Mouse (Mus musculus) C2C12 (cell line): ENCODE measurements around the gene Tmem131.

ENCODE experiments used
- CEBPB ChIP-seq: IDR thresholded peaks from one replicate; pipeline ENCODE4 v1.6.1; 2011; ENCODE audit warnings: low read depth, mild to moderate bottlenecking, control low read depth, moderate library complexity
- CTCF ChIP-seq: IDR thresholded peaks from one replicate; pipeline ENCODE4 v1.5.1; 2011; ENCODE audit not compliant: control insufficient read depth, insufficient read depth, insufficient read length
- MAX ChIP-seq: IDR thresholded peaks from one replicate; pipeline ENCODE4 v1.6.1; 2011; ENCODE audit warnings: mild to moderate bottlenecking, control low read depth
- MYOG ChIP-seq: IDR thresholded peaks from one replicate; pipeline ENCODE4 v1.6.1; 2011; ENCODE audit not compliant: control insufficient read depth, insufficient read length; ENCODE audit errors: extremely low read depth
- USF1 ChIP-seq: IDR thresholded peaks from one replicate; pipeline ENCODE4 v1.6.1; 2011; ENCODE audit warnings: low read depth, mild to moderate bottlenecking, control low read depth, moderate library complexity

- no peak for TF ChIP-seq CTCF
- TF ChIP-seq CEBPB = no peak
- no peak for TF ChIP-seq USF1
- TF ChIP-seq MAX = no peak
- no peak for TF ChIP-seq MYOG
Measured at GRCm38 (mm10) chr1:36938801-36939286, 4.6 kb downstream of the Tmem131 start.
